Mouse (Mus musculus) embryonic fibroblast, embryonic 13.5 days (primary cell): Measurements from ENCODE around the gene Rbl2.

ENCODE experiments used
- CTCF ChIP-seq: IDR thresholded peaks from 2 replicates; pipeline ENCODE4 v1.5.1; 2011; ENCODE audit warnings: mild to moderate bottlenecking, control low read depth, low read length, moderate library complexity, borderline replicate concordance; ENCODE audit not compliant: insufficient read depth
- POLR2A ChIP-seq: IDR thresholded peaks from 2 replicates; pipeline ENCODE4 v1.6.1; 2011; ENCODE audit warnings: low read depth, mild to moderate bottlenecking, control low read depth, low read length, moderate library complexity

DNA sequence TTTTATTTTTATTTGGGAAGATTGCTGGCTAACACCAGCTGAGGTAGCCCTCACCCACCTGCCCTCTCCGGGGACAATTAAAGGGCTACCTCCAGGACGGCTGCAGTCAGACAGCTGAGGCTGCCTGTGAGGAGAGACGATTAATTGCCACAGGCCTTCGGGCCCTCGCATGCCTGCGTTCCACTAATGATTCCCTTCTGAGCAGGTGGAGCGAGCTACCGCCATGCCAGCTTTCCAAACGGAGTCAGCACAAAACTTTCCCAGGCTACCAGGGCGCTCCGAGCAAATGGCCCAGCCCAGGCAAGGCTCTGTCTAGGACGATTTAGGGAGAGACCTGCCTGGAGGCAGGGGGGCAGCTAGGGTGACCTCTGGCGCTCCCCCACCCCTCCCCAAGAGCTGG is 101.7 kb downstream of the Rbl2 start:
- TF ChIP-seq CTCF (no peak), POLR2A (no peak)
